Mouse (Mus musculus) adrenal gland, postnatal 10 days (tissue): ENCODE measurements around the gene Gm26992. TPM values are rescaled to one million over a fixed set of nuclear protein-coding genes. Genes with fewer than 3 reads are reported as not detected.

Experiments
- DNase-seq: peaks from one replicate; pipeline ENCODE4 v3.0.0; 2021; ENCODE audit warnings: mixed read lengths
- total RNA-seq, 2 experiments: library from RNA; stranded (reverse); gene quantifications; 2 replicates each; pipeline ENCODE4 v1.2.3; 2021

Gm26992 gene
- total RNA-seq, 2 experiments from 2014 or later: not detected

DNA sequence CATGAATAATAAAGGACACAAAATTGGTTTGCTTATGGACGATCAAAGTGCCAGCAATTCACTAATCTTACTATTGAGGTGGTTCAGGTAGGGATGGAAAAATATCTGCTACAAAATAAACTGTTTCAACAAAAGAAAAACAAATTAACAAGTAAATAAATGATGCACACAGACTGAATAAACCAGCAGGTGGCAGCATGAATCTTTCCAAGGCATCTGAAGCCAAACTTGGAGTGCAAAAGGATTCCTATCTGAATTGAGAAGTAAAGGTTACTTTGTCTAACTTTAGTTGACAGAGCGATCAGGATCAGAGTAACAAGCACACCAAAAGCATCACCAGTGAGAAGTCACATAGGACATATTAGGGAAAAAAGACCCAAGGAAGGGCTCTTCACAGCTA is 62.2 kb downstream of the Gm26992 start:
- DNase-seq: peak; percentile 51

DNA sequence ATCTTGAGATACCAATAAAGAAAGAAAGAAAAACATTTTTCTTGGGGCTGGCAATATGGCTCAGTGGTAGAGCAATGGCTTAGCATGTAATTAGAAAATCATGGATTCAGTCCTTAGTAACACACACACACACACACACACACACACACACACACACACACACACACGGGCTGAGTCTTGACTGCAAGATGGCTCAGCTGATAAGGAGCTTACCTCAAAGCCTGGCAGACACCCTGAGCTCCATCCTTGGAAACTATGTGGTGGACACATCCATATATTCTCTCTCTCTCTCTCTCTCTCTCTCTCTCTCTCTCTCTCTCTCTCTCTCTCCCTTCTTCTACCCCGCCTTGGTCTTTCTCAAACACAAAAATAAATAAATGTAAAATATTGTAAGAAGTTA is 69.0 kb downstream of the Gm26992 start:
- DNase-seq: no peak

DNA sequence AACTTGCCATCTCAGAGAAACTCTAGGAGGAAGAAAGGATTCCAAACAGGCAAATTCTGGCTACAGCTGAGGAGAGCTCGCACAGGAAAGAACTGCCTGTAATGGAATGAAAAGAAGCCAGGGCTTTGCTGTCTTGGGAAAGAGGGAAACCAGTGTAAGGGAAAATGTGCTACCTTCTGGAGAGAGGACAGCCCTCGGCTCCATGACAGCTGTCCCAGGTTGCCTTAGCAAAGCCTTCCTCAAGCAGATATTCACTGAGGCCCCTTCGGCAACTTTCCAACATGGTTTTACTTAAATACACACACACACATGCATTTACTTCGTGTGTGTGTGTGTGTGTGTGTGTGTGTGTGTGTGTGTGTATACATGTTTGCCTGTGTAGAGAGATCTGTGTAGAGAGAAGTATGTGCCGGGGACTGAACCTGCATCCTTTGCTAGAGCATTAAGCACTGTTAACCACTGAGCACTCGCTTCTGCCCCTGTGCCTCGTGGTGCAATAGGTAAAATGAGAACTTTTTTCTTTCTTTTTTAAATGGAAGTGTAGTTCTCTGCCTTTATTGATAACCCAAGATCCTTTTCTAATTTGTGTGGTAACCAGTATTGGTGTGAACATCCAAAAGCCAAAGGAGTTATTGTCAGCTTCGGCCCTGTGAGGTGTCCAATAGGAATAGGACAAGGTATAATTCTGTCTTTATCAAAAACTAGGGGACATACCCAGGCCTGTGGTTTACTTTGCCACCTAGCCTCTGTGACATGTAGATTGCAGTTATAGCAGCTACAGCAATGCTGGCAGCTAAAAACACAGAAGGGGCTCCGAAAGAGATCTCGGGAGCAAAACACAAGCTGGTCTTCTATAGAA is 70.8 kb downstream of the Gm26992 start:
- DNase-seq: no peak

DNA sequence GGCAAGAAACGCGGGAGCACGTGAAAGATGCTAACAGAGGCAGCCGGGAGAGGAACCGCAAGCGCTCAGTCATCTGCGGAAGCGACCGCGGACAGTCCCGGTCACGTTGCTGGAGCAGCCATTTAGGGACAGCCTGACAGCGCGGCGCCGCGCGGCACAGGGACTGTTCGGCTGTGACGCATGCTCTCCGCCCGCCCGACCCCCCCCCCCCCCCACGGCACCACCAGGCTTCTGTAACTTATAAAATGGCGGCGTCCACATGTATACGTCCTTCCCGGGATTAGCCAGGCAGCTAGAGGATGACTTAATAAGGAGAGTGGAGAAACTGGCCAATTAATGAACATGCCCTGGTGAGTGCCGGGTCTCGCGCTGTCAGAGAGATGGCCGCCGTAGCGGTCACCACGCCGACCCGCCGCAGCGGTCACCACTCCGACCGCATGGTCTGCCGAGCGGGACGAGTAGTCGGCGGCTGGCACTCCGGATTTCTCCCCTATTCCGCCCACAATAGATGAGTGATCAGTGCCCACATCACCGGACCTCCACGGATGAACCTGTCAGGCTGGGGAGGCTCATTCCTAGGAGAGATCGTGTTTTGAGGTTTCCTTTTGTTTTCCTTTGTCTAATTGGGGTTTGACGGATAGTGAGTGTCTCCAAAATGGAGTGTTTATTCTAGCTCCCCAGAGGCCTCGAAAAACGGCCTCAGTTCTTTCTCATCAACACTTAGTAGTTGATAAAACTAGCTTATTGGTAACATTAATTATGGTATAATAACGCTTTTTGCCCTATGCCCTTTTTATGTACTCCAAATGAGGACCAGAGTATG is 71.8 kb downstream of the Gm26992 start:
- peak; percentile 78 for DNase-seq

DNA sequence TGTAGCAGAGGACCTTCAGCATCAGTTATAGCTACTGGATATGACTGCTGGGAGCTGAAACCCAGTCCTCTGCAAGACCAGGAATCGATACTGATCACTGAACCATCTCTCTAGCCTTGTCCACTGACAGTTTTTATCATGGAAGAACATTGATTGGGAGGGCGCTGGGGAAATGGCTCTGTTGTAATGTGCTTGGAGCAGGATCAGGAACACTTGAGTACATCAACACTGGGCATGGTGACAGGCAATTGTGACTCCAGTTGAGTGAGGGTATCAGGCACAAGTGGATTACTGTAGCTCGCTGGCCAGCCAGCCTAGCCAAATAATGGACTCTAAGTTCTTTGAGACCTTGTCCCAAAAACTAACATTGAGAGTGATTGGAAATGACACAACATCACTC is 77.6 kb downstream of the Gm26992 start:
- DNase-seq: no peak

DNA sequence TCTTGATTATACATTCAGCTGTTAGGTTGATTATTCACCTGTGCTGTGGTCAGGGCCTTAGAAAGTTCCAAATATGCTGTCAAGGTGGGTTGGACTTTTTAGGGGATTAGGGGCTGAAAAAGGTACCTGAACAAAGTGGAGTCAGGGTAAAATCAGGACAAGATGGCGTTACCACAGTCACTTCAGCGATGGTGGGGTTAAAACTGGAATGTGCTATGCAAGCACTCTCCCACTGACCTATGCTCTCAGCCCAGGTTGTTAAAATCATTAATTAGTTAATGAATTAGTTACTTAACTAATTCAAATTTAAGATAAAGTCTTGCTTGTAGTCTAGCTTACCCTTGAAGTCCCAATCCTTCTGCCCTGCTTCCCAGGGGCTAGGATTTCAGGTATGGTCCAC is 78.3 kb downstream of the Gm26992 start:
- DNase-seq: no peak

DNA sequence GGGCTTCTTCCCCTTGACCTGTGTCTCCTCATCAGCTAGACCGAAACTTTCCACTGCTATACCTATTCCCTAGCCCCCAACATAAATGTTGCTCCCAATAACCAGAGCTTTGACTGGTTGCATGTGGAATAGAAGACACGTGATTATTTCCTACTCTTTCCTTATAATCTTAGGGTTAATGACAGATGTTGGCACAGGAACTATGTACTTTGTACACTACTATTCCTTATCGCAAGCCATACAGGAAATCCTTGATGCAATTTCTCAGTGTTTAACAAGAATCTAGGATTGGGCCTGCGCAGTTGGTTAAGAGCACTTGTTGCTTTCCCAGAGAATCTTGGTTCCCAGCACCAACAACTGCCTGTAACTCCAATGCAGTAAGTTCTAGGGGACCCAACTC is 86.4 kb downstream of the Gm26992 start:
- DNase-seq: no peak

DNA sequence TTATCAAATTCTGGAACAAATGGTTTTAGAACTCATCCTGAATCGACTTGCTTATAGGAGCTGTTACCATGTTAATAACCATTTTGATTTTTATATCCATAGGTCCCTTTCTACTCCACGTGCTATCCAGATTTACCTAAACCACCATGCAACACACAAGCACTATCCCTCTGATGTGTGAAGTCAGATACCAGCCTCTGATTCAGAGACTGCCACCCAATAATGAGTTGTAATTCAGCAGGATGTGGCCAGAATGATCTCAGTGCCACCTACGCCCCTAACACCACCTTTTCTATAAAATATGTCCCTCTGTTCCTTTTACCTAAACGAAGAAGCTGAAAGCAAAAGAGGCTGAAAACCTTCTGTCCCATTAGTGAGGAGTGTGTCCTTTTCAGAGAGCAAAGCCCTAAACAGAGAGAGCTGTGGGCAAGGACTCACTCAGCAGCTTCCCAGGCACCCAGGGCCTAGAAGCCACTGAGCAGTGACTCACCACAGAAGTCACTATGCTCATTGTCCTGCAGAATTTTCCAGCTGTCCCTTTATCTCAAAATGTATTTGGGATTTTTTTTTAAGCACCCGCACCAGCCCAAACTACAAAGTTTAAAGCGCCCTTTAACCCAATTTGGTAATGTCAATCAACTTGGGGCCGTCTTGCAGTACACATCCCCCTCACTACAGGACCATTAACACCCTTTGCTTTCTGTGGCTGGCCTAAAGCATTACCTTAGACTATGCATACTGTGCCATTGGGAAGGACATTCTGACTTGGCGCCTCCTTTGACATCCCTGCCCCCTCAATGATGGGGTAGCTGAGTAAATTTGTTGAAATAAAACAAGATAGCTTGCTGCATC is 87.6 kb downstream of the Gm26992 start:
- DNase-seq: no peak

DNA sequence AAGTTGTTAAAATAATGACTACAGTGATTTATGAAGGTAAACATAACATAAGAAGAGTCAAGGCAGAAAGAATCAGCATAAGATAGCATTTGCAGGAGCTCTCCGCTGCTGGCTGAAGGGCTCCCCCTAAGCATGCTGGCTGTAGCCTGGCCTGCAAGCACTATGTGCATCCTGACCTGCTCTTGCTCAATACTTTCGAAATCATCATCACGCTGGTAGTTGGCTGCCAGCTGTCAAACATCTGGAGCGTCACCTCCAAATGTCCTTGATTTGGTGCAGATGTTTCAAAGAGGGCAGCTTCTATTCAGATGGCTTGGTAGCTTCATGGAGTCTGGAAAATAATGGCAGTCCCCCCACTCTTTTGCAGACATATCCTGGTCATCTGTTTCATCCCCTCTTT is 93.0 kb downstream of the Gm26992 start:
- peak; percentile 45 for DNase-seq

DNA sequence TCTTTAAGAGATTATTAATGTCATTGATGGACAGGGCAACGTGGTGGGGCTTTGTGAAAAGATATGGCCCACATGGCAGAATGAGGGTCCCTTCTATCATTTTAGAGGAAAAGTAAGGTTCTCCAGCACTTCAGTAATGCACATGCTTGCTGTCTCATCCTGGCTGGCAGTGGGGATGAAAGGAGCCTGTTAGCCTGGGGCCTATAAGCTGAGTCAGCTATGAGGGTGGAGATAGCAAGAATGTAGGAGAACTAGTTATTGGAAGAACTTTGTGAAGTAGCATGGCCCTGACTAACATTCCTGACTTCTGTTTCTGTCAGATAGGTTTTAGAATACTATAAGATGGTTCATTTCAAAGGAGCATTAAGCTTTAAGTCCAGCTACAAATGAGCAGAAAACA is 93.5 kb downstream of the Gm26992 start:
- no peak for DNase-seq

DNA sequence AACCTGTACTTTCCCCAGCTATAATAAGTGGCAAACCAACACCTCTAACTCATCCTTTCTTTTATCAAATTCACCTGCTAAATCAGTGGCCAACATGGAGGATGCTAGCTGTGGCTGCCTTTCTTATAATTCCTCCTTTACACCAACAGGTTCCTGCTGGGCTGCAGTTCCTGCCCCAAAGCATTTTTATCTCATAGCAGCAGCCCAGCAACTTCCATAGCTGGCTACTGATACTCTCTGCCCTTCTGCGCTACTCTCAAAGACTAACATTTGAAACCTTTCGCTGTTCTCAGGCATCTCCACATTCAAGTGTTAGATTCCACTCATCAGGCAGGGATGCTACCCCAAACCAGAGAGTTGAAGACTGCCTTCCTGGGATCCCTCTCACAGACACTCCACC is 97.0 kb downstream of the Gm26992 start:
- no peak for DNase-seq

DNA sequence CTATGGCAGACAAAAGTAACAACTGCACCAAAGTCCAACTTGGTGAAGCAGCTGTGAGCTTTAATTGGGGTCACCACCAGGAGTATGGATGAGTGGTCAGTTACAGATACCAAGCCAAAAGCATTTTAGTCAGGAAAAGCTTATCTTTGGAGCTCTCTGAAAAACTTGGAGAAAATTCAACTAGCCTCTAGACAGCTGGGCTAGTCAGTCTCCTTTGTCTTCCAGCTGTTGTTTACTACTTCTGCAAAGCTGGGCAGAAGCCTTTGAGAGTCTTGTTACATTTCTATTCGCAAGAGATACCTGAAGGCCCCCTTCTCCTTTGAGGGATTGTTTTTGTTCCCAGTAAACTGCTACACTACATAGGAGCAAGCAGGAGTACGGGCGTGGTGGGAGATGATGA is 97.7 kb downstream of the Gm26992 start:
- DNase-seq: no peak

DNA sequence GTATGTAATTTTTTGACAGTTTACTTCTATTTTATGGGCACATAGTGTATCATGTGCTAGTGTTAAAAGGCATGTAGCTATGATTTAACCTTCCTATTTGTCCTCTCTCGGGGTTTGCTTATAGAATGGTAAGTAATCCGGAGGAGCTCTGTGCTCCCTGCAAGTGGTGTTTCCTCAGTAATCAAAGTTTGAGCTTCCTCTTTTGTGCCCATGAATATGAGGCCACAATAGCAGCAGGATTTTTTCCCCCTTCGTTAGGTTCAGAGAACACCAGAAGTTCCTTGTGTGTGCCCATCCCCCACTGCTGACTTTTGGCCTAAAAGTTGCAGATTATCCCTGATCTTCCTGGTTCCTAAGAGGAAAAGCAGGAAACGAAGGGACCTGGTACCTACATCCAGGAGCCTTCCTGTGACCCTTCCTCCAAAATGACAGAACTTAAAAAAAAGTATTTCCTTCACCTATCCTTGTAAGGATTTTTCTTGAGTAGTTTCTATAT is 99.5 kb downstream of the Gm26992 start:
- no peak for DNase-seq

DNA sequence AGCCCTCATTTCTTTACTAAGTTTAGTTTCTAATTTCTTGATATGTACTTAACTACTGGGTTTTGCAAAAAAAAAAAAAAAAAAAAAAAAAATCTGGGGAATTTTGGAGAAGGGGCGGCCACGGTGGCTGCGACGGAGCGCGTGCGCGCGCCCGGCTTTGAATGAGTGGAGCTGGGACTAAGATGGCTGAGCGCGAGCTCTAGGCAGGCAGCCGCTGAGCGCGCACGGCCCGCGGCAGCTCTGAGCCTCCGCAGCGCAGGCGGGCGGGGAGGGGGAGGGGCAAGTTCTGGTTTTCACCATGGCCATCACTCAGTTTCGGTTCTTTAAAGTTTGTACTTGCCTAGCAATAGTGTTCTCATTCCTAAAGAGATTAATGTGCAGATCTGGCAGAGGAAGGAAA is 107.4 kb downstream of the Gm26992 start:
- peak; percentile 79 for DNase-seq

Other genes with a start within 250 kb of the Gm26992 start
- 1 to 10 TPM; 1.5 TPM for gene Nap1l2, start 235.4 kb upstream of the Gm26992 start, total RNA-seq
- not detected for gene Cdx4, start 100.6 kb upstream of the Gm26992 start, total RNA-seq
- gene Chic1, start 65.5 kb upstream of the Gm26992 start, total RNA-seq: 1 to 10 TPM; 4.1 to 4.2 TPM
- gene Tsx, start 7.5 kb upstream of the Gm26992 start, total RNA-seq: under 1 TPM in 1 of 2 experiments, not detected in 1; 0.64 TPM
- not detected for gene Zcchc13, start 208.6 kb downstream of the Gm26992 start, total RNA-seq